Mouse (Mus musculus) cerebellum, adult (tissue): Measurements from ENCODE around the gene Tedc1.

Experiments used
- ATAC-seq: cut with Nextera tagmentation; 2 replicates; pipeline ENCODE4 v1.9.2; 2017; ENCODE audit warnings: mild to moderate bottlenecking, moderate library complexity, mixed read lengths; ENCODE audit not compliant: insufficient number of reproducible peaks, low FRiP score, low TSS enrichment

The Tedc1 gene

GRCm38 (mm10) chr12:113138901-113139864 is 17.0 kb upstream of the Tedc1 start:
- no peak for ATAC-seq

DNA sequence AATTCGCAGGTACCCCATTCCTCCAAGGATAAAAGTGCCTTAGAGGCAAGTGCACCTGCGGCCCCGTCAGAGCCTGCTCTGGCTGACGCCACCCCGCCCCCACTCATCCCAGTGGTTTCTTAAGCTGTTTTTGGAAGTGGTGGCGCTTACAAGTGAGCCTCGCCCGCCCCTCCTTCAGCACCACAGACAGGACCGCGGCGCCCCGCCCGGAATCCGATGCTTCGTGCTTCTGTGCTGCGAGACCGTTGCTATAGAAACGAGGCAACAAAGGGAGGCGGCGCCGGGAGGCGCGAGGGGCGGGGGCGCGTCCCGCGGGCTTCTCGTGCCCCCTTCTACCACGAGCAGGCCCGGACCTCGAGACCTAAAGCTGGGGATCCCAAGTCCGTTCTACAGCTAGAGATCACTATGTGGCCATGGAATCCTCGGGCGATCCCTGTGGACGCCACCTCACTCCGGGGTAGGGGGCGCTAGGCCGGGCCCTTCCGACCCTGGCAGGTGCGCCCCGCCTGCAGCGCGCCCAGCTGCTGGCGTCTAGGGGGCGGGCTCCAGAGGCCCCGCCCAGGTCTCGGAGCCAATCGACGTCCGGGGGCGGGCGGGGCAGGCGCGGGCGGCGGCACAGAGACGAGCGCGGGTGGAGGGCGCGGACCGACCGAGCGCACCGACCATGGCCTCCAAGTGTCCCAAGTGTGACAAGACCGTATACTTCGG is 16.2 kb upstream of the Tedc1 start, which contains the start of gene Crip2:
TSS of gene Crip2 (plus strand) at position 329 of the 708 bp plus-strand sequence.
- 0 out of 2 replicates have a peak, but pooled peaks have one; percentile 15 for ATAC-seq

DNA sequence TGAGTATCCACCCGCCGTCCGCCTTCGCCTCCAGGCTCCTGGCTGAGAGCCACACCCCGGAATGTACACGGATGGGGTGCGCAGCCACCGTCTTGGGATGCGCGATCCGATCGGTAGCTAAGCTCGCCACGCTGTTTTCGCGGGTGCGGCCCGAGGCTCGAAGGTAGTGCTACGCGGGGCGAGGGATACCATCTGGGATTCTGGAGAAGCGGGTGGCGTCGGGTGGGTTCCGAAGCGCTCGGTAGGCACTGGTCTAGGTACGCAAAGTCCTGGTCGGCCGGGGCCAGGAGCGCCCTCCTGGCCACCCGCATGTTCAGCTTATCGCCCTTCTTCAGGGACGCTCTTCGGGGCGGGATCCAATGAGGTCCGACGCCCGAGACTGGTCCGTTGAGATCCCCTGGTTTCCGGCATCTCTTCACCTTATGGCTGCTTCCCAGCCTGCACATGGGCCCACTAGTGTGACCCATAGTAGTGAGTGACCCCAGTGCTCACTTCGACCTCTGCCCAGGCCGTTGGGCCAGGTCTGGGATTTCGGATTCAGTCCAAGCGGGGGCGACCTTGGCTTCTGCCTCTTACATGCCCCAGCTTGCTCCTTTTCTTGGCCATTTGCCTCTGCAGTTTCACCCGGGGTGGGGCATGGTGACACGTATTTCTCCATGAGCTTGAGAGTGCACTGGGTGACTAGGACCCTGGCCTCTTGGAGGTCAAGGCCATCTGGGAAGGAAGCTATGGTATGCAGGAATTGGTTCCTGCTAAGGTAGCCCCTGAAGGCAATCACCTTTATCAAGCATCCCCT is 15.4 kb upstream of the Tedc1 start:
- no peak for ATAC-seq

- no peak for ATAC-seq
Measured at GRCm38 (mm10) chr12:113141531-113141973, 14.7 kb upstream of the Tedc1 start.

DNA sequence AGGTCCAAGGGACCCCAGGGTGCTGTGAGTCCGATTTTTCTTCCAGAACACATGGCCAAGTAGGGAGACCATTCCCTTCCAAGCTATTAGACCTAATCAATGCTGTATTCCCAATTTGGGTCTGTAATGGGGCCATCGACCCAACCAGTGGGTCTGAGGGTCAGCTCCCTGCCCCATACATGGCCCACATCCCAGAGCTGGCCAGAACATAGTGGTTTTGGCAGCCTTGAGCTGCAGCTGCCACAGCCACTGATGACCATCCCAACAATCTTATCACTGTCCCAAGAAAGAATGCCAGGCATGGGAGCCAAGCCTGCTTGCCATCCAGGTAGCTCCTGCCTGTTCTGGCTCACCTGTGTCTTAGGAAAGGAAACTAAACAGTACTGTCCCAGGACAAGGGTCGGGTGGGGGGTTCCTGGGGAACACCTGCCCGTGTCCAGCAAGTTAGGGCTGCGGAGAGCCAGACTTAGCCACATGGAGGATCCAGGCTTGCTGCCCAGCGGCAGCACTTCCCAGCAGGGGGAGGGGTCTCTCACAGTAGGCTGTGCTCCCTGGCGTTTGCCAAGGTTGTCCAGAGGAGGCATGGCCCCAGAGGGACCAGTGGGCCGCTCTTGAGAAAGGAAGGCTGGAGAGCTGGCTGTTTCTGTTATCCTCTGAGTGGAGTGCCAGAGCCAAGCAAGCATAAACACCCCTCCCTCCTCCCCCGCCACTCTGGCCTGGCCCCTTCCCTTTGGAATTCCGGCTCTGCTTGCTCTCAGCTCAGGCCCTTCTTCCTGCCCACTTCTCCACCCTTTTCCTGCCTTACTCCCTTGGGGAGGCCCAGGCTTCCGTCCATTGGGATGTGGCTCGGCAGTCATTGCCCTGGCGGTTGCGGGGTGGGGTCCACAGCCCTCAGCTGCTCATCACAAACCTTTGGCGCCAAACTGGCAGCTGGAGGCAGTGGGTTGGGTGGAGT is 13.9 kb upstream of the Tedc1 start:
- ATAC-seq, result no peak

GRCm38 (mm10) chr12:113143164-113143563 is 13.1 kb upstream of the Tedc1 start:
- no peak for ATAC-seq

GRCm38 (mm10) chr12:113144001-113144756 is 12.0 kb upstream of the Tedc1 start:
- ATAC-seq, result no peak

GRCm38 (mm10) chr12:113144886-113145285 is 11.3 kb upstream of the Tedc1 start:
- ATAC-seq, result no peak

GRCm38 (mm10) chr12:113145591-113145990 is 10.6 kb upstream of the Tedc1 start:
- ATAC-seq, result no peak

GRCm38 (mm10) chr12:113146112-113147057 is 9.8 kb upstream of the Tedc1 start, which contains the start of gene Crip1:
Gene Crip1, plus strand, starts transcription at chr12:113146316.
- ATAC-seq, result peak; percentile 32; the same call in 1 of the 2 replicates

- ATAC-seq, result no peak
Measured at GRCm38 (mm10) chr12:113147481-113147880, 8.7 kb upstream of the Tedc1 start.

- no peak for ATAC-seq
Measured at GRCm38 (mm10) chr12:113148381-113149035, 7.7 kb upstream of the Tedc1 start.

- ATAC-seq, result no peak
Measured at GRCm38 (mm10) chr12:113149341-113149740, 6.9 kb upstream of the Tedc1 start.

DNA sequence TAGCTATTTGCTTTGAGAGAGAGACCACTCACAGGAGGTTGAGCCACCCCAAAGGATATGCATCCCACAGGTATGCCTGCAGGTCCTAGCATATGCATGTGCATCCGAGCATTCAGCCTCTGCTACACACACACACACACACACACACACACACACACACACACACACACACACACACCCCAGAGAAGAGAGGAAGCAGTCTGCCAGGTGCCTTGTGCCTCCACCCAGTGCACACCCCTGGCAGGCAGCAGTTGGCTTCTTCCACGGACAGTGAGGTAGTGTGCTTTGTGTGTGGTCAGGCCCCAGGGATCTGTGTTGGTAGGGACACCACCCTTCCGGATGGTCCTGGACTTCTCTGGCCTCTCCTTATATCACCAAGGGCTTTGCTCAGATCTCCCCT is 6.3 kb upstream of the Tedc1 start:
- no peak for ATAC-seq

- no peak for ATAC-seq
Measured at GRCm38 (mm10) chr12:113150591-113150990, 5.6 kb upstream of the Tedc1 start.

DNA sequence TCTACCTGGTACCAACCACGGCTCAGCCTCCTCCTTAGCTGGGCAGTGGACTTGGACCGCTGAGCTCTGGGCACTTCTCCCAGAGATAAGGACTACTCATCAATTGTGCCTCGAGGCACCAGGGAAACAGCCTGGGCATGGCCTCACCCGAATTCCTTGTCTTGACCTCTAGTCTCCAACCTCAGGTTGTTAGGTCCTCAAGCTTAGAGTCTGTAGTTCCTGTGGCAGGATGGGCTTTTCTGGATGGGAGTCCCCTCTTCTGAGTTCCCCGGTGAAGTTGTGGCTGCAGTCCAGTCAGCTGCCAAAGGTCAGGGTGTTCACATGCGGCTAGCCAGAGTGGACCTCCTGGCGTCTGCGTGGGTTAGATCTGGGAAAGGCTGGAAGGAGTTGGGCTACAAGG is 5.2 kb upstream of the Tedc1 start:
- ATAC-seq, result no peak
